Mouse (Mus musculus): Measurements from ENCODE around the gene Gm42957.
"Not testable (repeated sequence)": the region's sequence is repeated elsewhere in the genome, so short reads cannot be mapped to it uniquely, and the experiment has no call there.

The Gm42957 gene

GRCm38 (mm10) chr3:96678456-96678855 lies 43.2 kb downstream of the Gm42957 start:
- DNase-seq = no peak

DNA sequence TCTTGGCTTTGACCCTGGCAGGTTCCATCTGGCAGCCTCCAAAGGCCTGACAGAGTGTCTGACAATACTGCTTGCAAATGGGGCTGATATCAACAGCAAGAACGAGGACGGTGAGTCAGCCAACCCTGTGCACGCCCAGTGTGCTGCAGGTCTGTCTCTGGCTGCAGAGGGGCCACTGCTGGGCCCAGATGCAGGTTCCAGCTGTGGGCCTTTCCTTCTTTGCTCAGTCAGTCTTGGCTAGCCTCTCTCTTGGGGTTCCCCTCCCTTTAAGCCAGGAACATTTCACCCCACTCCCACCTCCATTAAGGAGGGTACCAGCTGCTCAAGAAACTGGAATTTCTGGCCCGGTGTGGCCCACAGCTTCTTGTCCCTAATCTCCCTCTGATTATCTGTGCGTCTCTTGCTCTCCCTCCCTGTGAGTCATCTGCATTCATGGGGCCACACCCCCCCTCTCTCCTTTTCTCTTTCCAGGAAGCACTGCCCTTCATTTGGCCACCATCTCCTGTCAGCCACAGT lies 43.9 kb downstream of the Gm42957 start:
- no peak for DNase-seq

DNA sequence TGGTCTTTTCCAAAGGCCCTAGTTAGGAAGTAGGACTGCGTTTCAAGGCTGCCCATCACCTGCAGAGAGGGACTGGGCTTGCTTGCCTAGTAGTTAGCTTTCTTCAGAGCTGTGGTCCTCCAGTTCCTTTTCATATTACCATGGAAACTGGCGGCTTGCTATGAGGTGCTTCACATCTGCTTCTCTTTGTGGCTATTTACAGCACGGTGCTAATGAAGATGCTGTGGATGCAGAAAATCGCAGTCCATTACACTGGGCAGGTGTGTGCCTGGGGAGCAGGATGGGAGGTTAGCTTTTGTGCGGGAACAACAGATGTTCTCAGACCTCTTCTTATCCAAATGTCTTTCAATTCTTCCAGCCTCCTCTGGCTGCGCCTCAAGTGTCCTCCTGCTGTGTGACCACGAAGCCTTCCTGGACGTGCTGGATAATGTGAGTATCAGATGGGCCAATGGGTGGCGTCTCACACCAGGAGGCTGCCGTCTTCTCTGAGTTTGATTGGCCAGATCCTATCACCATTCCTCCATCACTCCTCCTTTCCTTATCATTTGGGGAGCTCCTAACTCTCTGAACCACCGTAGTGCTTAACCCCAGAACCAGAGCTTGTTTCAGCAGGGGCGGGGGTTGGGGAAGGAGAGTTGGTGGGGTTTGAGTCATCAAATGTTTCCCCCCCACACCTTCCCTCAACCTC lies 45.1 kb downstream of the Gm42957 start:
- no peak for DNase-seq

DNA sequence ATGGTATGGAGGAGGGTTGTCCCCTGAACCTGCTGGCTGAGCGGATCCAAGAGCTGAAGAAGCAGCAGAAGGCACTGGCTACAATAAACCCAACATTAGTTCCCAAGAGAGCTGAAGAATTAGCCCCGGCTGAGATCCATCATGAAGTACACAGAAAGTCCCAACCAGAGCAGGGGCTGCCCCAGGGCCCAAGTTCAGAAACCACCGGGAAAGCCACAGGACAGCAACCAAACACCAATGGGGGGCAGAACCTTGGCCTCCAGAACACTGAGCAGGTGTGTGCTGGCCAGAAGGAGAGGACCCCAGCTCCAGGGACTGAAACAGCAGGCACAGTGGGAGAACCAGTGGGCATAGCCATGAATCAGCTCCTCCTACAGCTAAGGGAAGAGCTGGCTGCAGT lies 48.2 kb downstream of the Gm42957 start:
- no peak for DNase-seq

DNA sequence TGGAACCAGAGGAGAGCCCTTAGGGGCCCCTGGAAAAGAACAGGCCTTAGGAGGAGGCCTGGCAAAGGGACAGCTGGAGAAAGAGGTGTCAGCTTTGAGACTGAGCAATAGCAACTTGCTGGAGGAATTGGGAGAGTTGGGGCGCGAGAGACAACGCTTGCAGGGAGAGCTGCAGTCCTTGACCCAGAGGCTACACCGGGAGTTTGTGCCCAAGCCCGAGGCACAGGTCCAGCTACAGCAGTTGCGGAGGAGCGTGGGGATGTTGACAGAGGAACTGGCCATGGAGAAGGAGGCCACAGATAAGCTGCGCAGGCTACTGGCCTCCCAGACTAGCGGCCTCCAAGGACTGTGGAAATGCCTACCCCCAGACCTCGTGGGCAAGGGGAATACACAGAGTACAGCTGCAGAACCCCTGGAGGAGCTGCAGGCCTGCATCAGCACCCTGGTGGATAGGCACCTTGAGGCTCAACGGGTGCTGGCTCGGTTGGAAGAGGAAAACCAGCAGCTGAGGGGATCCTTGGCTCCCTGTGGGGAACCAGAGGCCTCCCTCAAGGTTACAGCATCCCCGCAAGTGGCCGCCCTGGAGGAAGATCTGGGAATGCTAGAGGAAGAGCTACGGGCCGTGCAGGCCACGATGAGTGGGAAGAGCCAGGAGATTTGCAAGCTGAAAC lies 49.0 kb downstream of the Gm42957 start:
- no peak for DNase-seq

DNA sequence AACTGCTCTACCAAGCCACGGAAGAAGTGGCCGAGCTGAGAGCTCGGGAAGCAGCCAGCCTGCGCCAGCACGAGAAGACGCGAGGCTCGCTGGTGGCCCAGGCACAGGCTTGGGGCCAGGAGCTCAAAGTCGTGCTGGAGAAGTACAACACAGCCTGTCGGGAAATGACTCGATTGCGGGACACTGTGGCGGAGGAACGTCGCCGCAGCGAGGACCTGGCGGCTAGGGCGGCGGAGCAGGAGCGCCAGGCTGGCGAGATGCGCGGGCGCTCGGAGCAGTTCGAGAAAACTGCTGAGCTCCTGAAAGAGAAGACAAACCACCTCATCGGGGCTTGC lies 49.5 kb downstream of the Gm42957 start:
- DNase-seq = no peak

- DNase-seq = not testable (repeated sequence)
These were observed 50.8 kb downstream of the Gm42957 start for GRCm38 (mm10) chr3:96686057-96686456.

- DNase-seq = no peak
These were observed 53.6 kb downstream of the Gm42957 start for GRCm38 (mm10) chr3:96688854-96689253.

- no peak for DNase-seq
These were observed 55.0 kb downstream of the Gm42957 start for GRCm38 (mm10) chr3:96690298-96690697.

DNA sequence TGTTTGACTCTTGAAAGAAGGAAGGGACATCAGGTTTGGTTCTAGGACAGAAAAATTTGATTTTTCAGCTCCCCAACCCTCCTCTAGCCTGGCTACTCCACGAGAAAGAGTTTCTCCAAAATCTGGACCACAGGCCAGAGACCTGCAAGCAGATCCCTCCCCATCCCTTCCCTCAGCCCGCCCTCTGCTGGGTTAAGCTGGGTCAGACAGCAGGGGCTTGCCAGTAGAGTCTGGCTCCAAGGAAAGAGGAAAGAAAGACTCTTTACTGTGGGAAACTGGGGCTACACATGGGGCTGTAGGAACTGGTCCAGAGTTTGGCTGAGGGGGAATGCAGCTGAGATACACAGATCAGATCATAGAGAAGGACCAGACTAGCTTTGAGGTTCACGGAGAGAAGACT lies 57.2 kb downstream of the Gm42957 start:
- DNase-seq = no peak

- no peak for DNase-seq
These were observed 58.3 kb downstream of the Gm42957 start for GRCm38 (mm10) chr3:96693579-96693978.

DNA sequence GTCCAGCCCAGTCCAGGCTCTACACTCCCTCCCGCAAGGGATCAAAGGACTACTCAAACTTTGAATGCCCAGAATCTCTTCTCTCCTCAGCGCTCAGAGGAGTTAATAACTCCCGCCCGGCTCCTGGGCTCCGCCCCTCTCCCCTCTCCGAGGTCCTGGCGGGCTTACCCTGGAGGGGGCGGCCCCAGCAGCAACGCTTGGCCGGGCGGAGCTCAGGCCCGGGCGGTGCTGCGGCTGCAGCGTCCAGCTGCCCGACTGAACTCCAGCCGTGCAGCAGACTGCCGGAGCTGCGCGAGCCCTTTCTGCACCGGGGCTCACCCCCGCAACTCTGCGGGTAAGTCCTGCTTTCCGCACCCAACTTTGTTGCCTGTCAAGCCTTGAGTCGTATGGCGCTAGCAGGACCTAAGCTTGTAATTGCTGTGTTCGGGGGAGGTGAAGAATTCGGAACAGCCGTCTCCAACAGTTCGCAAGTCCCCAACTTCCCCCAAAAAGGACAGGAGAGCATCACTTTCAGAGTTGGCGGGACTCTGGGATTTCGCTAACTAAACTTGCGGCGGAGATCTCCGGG lies 61.0 kb downstream of the Gm42957 start, which contains the start of gene Pias3:
TSS of gene Pias3 (plus strand) at position 187 of the 568 bp plus-strand sequence.
- DNase-seq = peak; percentile 58

- peak; percentile 87 for DNase-seq
These were observed 61.8 kb downstream of the Gm42957 start for GRCm38 (mm10) chr3:96696766-96697732.

DNA sequence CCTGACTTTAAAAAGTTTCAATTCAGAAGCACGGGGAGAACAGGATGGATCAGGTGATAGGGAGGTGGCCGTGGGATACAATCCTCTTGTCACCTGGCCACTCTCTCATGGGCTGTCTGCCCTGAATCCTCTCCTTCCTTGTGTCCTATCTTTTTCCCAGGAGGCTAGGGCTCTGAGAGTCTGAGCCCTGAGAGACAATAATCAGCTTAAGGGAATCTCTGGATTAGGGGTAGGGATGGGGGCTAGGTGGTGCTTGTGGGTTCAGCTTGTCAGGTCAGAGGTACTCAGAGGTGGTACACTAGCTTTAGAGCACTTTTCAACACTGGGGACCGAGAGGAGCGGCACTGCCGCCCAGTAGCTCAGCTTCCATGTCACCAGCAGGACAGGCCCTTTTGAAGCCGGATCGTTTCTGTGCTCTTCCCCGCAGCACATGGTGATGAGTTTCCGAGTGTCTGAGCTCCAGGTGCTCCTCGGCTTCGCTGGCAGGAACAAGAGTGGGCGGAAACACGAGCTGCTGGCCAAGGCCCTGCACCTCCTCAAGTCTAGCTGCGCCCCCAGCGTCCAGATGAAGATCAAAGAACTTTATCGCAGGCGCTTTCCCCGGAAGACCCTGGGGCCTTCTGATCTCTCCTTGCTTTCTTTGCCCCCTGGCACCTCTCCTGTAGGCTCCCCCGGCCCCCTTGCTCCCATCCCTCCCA lies 63.9 kb downstream of the Gm42957 start:
- DNase-seq = no peak

DNA sequence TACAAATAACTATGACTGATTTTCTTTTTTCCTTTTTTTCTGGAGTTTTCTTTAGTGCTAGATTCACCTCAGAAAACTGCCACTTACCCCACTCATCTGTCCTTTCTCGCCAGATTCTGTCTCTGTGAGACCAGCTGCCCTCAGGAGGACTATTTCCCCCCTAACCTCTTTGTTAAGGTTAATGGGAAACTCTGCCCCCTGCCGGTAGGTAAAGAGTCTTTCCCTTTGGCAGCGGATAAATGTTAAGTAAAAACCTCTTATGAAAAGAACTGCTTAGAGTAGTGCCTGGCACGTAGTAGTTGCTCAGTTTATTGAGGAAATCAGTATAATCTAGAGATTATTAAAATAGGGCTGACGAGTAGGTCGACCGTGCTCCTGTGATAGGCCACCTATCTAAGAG lies 65.1 kb downstream of the Gm42957 start:
- DNase-seq = no peak

- no peak for DNase-seq
These were observed 65.7 kb downstream of the Gm42957 start for GRCm38 (mm10) chr3:96701003-96701402.

Data from cerebellum, adult 11-12 months (tissue).